Mouse (Mus musculus) brown adipose tissue, adult 24 weeks (tissue): ENCODE results near the gene Fto. TPM values are rescaled to one million over a fixed set of nuclear protein-coding genes. Genes with fewer than 3 reads are reported as not detected.
A peak's percentile ranks its signal among the peaks of the same experiment; 100 is the strongest.

Source experiments
- H3K27ac ChIP-seq: fragments of 200-500 bp; replicated peaks from 2 replicates; pipeline ENCODE4 v1.5.1; 2012; ENCODE audit warnings: low read depth, mild to moderate bottlenecking, low read length
- H3K4me1 ChIP-seq: fragments of 200-500 bp; 2 replicates; pipeline ENCODE4 v1.6.1; 2012; ENCODE audit warnings: low read length, mixed read lengths; ENCODE audit not compliant: control insufficient read depth, insufficient read depth, insufficient read length
- H3K4me3 ChIP-seq: fragments of 200-500 bp; 2 replicates; pipeline ENCODE4 v1.5.1; 2012; ENCODE audit warnings: low read depth, mild to moderate bottlenecking, low read length, moderate library complexity; ENCODE audit not compliant: insufficient read depth
- polyA plus RNA-seq: library from polyadenylated mRNA; stranded (reverse); fragments of >200 nt; gene quantifications from 2 replicates; pipeline ENCODE4 v1.2.4, GENCODE M21; 2012; ENCODE audit not compliant: missing spikeins, insufficient read depth, insufficient read length

Fto gene
- polyA plus RNA-seq, 1 experiment, result 39.7 TPM

DNA sequence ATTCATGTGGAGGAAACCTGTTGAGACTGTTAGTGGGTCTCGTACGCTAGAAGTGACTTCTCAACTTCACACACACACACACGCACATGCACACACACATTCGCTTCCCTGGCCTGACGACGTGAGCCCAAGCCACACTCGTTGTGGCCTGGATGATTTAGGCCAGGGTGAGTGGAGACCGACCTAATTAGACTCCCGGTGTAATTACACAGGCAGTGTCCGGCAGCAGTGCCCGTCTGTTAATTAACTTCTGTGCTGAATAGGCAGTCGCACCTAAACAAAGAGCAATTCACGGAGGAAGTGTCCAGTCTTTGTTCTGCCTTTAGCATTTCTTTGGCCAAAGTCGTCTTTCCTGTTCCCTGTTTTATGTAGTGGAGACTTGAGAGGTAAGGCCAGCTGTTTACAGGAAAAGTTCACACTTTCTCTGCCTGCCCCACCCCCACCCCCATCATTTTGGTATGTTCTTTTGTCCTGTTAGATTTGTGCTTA, 286.1 kb downstream of the Fto start:
- peaks cover 6% of the 10 kb centered on the region; the same call in 1 of the 2 replicates for H3K4me1 ChIP-seq
- H3K27ac ChIP-seq, result 0 out of 2 replicates have a peak overlapping the region, but pooled peaks have one; percentile 55
- H3K4me3 ChIP-seq, result no peak overlapping the region

DNA sequence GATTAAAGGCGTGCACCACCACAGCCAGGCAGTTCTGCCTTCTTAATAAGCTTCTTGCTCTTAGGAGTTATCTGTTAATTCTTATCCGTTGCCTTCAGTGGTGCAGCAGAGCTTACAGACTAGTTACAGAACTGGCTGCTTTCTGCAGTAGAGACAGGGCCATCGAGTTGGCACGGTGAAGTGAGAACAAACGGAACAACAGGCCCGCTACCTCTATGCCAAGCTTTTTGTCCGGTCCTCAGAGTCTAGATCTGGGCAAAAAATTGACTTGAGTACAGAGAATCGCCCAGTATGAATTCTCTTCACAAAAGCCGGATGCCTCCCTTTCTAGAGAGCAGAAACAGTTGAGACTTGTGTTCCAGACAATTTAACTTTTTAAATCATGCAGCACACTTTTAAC, 290.4 kb downstream of the Fto start:
- Histone ChIP-seq H3K27ac (no peak overlapping the region), H3K4me3 (no peak overlapping the region), H3K4me1 (peaks cover 6% of the 10 kb centered on the region; the same call in 1 of the 2 replicates)

DNA sequence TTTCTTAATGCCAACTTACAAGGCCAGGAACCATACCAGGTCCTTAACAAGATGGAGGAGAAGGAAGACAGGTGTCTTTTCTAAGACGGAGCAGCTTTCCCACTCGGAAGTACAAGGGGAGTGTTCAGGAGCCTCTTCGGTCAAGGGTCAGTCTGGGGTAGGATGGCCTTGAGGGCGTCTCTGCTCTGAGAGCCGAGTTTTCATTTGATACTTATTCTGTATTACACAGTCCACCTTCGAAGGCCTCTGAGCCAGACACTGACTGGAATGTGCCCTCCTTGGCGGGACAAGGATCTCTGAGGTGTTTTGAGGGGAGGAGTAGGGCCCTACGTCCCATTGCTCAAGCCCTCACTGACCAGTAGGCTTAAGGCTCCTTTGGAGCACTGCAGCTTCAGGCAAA, 292.6 kb downstream of the Fto start:
- Histone ChIP-seq H3K27ac (no peak overlapping the region), H3K4me3 (no peak overlapping the region), H3K4me1 (no peaks in the 10 kb centered on the region)

DNA sequence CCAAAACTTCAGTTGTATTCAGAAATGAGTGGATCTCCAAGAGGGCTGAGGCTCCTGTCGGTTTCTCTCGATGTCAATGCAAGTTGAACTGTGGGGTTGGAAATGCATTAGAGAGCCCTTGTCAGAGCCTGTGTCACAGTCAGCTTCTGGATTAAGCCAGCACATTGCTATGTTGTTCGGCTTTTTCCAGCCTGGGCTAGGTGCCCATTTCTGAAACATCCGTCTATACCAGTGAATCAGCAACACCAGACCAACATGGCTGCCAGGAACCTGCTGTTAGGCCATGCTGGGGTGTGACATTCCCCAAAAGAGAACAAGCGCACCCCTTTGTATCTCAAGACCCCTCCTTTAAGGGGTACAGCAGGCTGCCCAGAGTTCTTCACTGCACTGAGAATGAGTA, 293.8 kb downstream of the Fto start:
- H3K27ac ChIP-seq, result no peak overlapping the region
- H3K4me3 ChIP-seq, result no peak overlapping the region
- H3K4me1 ChIP-seq, result no peaks in the 10 kb centered on the region

DNA sequence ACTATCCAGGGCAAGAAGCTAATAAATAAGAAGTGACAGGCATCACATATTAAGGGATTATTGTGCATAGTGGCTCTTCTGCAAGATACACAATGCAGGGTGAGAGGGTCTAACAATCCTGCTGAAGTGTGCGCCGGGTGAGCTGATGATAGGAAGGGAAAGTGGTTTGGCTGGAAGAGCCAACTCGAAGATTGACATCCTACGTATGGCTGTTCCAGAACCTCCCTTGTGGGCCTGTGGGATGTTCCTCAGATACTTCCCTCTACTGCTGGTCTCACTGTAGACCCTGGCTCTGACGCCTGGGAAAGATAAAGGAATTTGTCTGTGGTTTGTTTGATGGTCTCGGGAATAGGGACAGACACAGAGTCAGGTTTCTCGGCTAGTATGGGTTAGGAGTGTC, 297.9 kb downstream of the Fto start:
- Histone ChIP-seq H3K4me3 (no peak overlapping the region), H3K27ac (no peak overlapping the region), H3K4me1 (peaks cover 3% of the 10 kb centered on the region; the same call in 1 of the 2 replicates)

DNA sequence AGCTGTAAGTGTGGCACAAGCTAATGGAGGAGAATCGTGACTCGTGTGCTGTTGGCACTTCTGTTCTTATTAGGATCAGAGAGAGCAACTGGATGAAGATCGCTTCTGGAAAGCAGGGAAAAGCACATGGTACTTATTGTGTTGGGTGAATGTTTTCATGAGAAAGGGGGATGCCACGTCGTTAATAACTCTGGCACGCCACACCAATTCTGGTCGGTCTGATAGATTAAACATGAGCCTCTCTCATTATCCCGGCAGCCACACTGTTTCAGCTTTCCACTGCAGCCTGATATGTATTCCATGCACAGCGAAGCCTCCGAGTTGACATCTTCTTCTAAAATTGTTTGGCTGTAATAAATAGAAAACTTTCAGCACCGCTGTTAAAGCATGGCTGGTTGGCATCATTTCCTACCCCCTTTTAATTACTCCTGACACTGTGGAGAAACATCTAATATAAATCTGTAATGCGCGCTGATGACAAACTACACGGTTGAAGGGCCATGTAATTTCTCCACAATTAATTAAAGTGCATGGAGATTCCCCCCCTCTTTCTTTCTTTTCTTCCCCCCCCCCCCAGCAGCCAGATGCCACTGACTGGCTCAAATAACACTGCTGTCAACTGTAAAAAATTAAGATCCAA, 298.5 kb downstream of the Fto start:
- H3K4me1 ChIP-seq, result peaks cover 3% of the 10 kb centered on the region; the same call in 1 of the 2 replicates
- H3K4me3 ChIP-seq, result no peak overlapping the region
- H3K27ac ChIP-seq, result no peak overlapping the region

DNA sequence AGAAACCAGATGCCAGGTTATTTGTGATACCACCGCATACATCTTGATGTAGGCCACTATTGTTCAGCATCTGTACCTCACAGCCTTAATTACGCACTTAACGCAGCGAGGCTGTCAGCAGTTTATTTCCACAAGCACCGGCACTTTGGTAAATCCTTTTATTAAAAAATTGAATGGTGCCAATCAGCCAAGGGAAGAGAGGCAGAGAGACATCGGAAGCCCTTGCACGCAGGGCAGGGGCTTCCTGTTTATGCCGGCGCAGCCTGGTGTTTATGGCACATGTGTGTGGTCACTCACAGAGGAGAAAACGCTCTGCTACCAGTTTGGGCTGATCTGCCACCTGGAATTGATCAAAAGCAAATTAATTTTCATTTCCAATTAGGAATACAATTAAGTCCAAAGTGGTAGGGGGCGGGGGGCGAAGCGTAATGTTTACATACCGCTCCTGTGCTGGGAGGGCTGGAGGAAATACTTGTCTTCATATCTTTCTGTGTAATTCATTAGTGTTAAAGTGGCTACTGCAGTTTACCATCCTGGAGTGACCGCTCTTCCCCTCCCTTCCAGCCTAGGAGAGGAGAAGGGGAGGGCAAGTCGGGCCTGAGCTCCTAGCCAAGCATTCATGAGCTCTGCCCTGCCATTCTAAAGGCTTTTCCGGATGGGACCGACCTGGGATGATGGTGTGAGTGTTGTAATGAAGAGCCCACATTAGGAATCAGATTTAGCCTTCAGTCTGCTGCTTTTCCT, 299.2 kb downstream of the Fto start:
- H3K27ac ChIP-seq, result no peak overlapping the region
- no peak overlapping the region for H3K4me3 ChIP-seq
- H3K4me1 ChIP-seq, result peaks cover 3% of the 10 kb centered on the region; the same call in 1 of the 2 replicates

DNA sequence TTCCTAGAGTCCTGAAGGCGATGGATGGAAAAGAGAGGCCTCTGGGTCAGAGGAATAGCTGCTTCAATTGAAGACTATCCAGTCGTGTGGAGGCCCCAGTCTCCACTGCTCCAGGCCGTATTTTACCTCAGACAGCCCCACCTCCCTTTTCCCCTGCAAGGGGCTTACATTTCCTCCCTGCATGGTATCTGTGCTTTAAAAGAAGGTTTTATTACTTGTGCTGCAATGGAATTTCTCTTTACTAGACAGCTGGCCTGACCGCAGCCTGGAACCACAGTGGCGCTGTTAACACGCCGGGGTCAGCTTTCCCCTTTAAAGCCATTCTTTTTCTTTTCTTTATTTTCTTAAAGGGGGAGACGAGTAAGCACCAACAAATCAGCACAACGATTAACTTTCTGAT, 300.3 kb downstream of the Fto start:
- Histone ChIP-seq H3K4me1 (peaks cover 3% of the 10 kb centered on the region; the same call in 1 of the 2 replicates), H3K27ac (no peak overlapping the region), H3K4me3 (no peak overlapping the region)

DNA sequence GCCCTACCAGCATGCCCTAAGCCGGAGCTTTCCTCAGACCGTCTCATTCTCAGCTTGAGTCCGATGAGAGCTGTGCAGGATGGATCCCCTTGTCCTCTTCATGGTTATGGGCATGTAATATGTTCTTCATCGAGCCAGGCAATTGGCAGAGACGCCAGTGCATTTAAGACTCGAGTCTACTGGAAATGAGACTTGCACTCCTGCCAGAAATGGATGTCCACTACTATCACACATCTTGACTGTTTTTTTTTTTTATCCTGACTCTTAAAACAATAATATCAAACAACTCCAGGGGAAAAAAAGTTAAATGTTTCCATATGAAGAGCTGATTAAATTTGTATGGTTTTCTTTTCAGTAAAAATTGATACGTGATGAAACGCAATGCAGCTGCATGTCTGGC, 301.9 kb downstream of the Fto start:
- Histone ChIP-seq H3K4me3 (no peak overlapping the region), H3K4me1 (peaks cover 3% of the 10 kb centered on the region; the same call in 1 of the 2 replicates), H3K27ac (no peak overlapping the region)

DNA sequence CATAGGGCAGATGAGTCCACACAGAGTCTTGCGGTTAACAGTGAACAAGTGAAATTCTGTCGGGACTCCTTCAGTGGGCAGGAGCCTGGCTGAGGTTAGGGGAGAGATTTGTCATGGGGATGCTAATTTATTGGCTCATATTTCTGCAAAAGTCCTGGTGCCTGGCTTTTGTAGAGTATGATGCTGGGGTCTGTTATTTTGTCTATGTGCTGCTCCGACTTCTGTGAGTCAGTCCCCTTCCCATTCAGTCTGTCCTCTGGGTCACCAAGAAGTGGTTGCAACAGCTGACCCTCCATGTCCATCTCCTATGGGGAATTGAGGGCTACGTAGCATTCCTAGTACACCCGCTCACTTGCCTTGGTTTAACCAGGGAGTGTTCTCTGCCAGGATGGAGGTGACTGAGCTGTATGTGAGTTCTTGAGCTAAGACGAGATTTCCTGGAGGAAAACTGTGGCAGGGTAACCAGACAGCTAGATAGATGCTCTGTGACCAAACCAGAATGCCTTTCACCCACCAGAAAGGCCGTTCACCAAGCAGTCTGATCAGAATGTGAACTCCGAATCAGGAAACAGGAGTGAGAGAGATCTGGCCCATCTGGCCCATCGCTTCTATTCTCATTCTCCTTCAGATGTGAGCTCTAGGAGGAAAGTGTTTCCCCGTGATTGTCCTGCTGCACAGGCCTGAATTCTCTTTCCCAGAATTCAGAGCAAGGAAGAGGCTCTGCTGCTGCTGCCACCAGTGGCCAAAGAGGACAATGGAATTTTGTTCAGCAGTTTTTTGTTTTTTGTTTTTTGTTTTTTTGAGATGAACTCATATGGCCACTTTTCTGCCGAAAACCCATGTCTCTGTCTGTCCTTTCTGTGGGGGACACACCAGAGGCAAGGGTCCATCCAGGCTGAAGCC, 302.7 kb downstream of the Fto start:
- H3K4me1 ChIP-seq, result peaks cover 3% of the 10 kb centered on the region; the same call in 1 of the 2 replicates
- H3K4me3 ChIP-seq, result no peak overlapping the region
- H3K27ac ChIP-seq, result no peak overlapping the region

DNA sequence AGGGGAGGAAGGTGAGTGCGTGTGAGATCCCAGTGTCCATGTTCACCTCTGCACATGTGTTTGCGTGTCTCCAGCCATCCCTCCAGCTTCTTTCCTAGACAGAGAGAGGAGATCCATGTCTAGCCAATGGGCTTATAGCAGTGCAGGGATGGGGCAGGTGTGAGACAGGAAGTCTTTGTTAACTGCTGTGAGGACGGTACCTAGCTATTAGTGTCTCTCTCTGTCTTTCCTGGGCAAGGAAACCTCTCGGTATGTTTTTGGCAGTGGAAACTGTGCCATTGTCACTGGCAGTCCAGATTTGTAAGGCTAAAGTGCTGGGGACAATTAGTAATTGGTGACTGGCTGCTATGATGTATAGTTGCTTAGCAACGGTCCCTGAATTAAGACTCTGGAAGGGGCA, 304.4 kb downstream of the Fto start:
- Histone ChIP-seq H3K4me1 (peaks cover 3% of the 10 kb centered on the region; the same call in 1 of the 2 replicates), H3K4me3 (no peak overlapping the region), H3K27ac (no peak overlapping the region)

DNA sequence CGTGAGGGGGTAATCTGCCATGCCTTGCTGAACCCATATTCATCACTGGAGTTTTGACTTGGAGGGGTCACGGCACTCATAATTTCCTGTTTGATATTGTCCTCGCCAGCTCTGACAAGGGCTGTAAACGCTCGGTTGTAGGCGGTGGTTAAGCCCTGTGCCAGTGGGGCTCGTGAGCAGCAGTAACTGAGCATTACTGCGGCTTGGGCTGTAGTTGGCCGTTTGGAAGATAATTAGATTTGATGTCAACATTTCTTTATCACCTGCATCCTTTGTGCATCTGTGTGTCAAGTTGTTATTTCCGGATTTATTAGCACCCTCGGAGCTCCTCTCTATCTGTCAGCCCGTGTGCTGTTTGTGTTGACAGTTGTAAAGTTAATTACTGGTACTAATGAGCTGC, 309.4 kb downstream of the Fto start:
- Histone ChIP-seq H3K4me3 (no peak overlapping the region), H3K4me1 (no peaks in the 10 kb centered on the region), H3K27ac (no peak overlapping the region)

DNA sequence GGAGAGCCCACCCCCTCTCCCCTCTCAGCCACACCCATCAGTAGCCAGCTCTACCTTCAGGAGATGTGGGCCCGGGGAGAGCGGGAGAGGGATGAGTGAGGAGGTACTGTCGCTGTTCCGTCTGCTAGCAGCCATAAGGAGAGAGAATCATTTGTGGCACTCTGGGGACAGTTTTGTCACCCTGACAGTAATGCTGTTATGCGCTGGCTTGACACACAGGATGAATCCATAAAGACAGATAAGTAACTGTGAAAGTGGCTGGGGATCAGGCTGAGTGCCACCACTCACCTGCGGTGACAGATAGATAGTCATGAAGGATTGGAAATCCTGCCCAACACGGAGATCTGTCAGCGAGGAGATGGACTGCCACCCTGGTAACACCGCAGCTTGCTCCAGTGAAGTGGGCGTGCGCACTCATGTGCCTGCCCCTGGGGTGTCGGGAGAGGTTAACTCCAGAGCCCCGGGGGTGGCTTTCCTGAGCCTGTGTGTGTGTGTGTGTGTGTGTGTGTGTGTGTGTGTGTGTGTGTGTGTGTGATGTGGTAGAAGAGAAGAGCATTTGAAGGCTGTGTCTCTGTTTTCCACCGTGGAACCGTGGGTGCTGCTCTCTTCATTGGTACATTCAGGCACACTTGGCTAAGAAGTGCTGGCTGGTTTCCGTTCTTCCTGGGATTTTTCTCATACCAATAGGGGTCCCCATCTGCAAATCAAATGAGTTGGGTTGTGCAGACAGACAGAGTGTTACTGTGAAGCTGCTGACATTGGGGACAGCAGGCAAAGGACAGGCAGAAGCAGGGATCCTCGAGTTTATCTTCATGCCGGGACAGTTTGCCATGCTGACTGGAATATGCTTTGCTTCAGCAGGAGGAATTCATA, 312.6 kb downstream of the Fto start:
- no peak overlapping the region for H3K4me3 ChIP-seq
- peaks cover 4% of the 10 kb centered on the region; the same call in 1 of the 2 replicates for H3K4me1 ChIP-seq
- no peak overlapping the region for H3K27ac ChIP-seq

DNA sequence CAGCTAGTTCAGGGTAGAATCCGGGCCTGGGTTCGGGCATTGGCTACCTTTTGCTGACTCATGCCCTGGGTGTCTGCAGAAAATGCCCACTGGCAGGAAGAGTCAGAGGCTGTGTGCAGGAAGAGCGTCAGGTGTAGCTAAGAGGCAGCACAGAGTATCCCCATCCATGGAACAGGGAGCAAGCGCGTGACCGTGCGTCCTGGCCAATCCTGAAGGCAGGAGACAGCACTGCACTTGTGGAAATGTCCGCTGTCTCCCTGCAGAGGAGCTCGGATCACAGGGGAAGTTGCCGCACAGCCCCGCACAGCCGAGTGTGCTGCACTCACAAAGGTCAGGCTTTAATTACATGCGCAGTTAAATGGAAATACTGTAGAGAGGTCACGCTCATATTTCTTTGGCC, 316.3 kb downstream of the Fto start:
- Histone ChIP-seq H3K4me1 (peaks cover 4% of the 10 kb centered on the region; the same call in 1 of the 2 replicates), H3K4me3 (peak overlapping the region; percentile 40), H3K27ac (no peak overlapping the region)
